Mouse (Mus musculus) frontal cortex, adult (tissue): ENCODE data around the gene Cped1.
"Not testable (repeated sequence)": the region's sequence is repeated elsewhere in the genome, so short reads cannot be mapped to it uniquely, and the experiment has no call there.

Experiments used
- ATAC-seq: cut with Nextera tagmentation; 2 replicates; pipeline ENCODE4 v1.9.2; 2017; ENCODE audit warnings: mild to moderate bottlenecking, moderate library complexity, mixed read lengths; ENCODE audit not compliant: low TSS enrichment

The Cped1 gene

DNA sequence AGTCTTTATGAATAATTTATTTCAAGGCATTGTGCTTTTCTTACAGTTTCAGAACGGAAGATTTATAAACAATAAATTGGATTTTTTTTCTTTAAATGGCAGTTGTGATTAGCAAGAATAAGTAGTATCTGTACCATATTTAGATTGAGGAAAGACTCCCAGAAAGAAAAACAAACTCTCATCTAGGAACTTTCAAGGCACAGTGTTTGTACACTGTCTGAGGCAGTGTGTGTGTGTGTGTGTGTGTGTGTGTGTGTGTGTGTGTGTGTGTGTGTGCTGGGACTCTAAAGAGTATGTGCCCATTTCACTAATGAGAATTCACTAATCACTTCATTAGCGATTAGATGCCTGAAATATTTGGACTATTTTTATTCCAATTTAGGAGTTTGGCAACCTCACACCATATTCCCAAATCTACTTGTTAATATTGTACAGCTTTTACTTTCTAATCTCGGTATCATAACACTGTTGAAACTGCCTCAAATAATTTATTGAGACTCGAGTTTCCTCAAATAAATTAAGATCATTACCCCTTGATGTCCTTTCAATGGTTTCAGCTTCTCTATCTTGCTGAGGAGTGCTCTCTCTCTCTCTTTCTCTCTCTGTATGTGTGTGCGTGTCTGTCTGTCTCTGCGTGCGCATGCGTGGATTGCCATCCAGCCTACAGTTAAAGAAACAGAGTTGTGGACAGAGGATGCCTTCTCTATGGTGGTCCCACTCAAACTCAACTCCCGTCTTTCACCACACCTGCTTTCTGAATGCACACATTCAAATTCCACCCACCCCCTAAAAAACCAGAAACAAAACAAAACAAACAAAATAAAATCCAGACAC lies 41.3 kb downstream of the Cped1 start:
- no peak for ATAC-seq

DNA sequence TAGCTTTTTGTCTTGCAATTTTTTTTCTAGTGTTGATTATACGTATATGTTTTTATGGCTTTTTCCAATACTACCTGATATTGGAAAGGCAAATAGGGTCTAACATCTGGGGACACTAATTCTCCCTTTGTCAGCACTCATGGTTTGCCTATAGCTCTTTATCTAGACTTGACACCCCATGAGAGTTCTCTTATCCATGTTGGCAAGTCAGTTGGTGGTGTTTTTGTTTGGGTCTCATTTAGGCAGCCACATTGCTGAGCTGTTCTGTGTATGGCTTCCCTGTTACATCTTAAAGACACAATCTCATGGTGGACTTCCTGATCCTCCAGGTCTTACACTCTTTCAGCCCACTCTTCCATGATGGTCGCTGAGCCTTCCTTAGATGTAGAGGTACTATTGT lies 42.1 kb downstream of the Cped1 start:
- no peak for ATAC-seq

DNA sequence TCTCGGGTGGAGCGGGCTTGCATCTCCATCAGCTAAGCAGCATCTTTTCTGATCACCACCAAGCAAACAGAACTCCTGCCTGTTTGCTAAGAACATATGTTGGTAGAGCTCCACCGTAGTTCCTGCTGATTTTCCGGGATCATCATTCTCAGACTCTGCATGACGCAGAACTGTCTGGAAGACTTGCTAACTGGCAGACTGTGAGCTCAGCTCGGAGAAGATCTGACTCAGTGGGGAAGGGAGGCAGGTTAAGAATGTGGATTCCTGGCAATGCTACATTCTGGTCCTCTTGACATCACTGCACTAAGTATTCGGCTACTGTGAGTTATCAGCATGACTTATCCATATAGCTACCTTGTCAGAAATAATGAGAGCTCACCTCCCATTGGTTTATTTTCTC lies 44.7 kb downstream of the Cped1 start:
- ATAC-seq, result peak; percentile 77

DNA sequence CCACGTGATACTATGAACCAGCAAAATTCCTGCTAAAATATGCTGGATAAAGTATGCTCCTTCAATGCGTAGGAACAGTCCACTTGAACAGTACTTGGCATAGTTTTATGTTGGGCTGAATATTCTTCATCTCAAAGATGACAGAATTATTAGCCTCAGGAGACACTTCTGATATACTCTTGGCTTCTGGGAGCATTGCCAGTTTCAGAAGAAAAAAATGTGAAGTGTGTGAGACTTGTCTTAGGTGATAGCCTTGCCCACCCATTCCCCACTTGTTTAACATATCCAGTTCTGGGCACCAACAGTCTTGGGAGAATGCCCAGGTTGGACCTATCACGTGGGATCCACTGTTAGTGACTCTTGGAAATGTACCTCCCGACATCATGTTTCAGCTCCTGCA lies 47.5 kb downstream of the Cped1 start:
- ATAC-seq, result no peak

DNA sequence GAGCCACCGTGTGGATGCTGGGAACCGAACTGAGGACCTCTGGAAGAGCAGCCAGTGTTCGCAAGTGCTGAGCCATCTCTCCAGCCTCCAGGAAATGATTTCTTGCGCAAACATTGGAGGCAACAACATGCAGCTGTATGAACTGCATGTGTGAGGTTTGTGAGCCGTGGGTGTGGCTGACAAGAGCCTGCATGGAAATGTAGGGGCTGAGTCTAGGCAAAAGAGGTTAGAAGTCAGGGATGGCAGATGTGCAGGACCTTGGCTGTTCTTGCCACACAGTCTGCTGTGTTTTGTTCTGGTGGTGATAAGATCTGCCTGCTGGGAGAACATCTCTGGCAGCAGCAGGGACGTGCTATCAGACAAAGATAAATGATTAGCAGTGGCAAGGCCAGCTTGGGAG lies 49.7 kb downstream of the Cped1 start:
- no peak for ATAC-seq

DNA sequence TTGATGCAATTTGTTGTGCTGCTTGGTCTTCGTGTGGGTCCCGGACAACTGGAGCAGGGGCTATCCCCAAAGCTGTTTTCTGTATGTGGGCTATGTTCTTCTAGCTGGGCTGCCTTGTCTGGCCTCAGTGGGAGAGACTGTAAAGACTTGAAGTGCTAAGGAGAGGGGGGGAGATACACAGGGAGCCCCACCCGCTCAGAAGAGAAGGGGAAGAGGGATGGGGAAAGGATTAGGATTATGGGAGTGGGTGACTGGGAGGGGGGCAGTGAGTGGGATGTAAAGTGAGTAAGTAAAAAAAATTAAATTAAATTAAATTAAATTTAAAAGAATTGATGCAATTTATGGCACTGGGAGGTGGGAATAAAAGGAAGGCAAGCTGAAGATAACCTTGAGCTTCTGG lies 50.2 kb downstream of the Cped1 start:
- ATAC-seq, result no peak

DNA sequence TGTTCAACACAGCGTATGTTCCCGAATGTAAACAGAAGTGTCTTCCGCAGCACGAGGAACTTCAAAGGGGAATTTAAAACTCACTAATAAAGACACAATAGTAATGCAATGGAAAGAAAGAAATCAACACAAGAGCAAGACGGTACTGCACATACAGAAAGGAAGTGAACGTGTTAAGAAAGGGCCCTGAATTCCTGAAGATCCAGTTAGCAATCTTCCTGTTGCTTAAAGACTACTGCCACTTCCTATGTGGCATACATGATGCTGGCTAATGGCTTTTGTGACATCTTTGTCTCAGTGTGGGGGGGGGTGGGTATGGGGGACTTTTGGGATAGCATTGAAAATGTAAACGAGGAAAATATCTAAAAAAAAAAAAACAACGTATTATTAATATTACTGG lies 50.7 kb downstream of the Cped1 start:
- ATAC-seq, result no peak

DNA sequence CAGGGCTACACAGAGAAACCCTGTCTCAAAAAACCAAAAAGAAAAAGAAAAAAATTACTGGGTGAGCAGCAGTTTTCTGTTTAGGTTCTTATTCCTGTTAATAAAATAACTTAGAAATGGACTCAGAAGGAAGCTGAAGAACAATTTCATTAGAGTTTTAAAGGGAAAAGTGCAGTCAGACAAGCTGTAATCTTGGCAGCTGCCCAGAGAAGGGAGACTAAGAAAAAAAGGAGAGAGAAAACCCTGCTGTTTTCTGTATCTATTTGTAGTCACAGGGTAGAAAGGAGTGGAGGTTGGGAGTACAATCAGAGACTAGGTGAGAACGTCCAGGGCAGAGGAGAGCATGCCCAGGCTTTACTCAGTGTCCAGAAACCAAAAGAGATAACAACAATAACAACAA lies 51.2 kb downstream of the Cped1 start:
- no peak for ATAC-seq

DNA sequence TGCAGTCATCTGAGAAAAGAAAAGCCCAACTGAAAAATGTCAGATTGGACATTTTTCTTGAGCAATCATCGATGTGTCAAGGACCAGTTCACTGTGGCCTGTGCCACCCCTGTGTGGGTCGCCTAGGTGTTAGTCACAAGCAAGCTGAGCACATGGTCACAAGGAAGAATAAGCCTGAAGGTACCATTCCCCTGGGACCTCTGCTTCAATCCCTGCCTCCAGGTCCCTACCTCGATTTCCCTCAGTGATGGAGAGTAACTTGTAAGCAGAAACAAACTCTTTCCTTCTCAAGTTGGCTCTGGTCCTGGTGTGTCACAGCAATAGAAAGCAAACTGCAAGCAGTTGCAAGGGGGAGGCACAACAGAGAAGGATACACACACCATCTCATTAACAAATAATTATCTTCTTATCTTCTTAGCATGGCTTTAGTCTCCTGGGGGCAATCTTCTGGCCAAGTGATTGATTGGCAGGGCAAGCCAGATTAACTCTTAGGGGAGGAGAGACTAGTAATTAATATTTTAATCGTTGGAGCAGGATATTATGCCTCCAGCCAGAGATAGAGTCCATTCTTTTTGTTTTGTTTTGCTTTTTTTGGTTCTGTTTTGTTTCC lies 51.8 kb downstream of the Cped1 start:
- ATAC-seq, result no peak

DNA sequence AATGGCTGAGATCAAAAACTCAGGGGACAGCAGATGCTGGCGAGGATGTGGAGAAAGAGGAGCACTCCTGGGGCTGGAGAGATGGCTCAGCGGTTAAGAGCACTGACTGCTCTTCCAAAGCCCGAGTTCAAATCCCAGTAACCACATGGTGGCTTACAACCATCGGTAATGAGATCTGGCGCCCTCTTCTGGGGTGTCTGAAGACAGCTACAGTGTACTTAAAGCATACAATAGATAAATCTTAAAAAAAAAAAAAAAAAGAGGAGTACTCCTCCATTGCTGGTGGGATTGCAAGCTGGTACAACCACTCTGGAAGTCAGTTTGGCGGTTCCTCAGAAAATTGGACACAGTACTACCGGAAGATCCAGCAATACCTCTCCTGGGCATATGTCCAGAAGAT lies 54.0 kb downstream of the Cped1 start:
- ATAC-seq, result not testable (repeated sequence)

DNA sequence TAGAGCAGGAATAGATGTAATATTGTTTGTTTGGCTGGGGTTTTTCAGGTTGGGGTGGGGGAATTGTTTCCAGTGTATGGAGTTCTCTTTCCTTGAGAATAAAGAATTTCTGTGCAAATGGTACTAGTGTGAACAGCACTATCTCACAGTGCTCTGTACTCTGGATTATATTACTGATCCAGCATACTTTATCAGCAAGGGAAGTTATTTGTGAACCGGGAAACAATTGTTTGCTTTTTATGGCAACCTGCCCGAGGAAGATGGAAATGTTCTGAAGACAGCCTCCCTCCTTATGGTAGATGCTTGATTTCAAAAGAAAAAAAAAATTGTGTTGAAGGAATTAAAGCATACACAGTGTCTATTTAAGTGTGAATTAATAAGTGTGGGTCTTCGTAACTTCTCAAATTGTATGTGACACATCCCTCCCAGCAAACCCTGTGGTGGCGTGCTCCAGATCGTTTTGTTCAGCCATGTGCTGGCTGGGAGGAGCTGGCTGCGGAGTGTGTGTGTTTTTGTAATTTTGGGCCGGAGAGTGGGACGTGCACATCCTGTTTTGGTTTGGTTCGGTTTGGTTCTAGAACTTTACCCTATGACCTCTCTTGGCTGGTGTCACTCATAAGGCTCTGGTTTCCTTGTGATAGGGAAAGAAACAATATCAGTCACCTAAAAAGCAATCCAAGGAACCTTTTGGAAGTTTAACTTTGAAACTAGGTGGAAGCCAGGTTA lies 59.3 kb downstream of the Cped1 start:
- no peak for ATAC-seq

DNA sequence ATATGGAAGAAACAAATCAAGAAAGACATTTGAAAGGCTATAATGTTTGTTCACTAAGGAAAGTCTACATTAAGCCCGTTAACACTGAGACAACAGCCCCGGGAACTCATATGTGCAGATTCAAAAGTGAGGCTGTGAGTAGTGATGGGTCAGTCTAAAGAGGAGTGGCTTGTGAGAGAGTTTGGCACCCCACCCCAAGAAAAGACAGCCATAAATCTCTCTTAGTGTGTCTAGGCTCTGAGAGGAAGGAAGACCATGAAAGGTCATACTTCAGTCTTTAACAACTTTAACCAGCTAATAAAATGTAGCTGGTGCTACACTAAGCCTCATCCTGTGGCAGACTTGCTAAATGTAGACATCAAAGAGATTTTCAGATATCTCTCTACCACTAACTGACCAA lies 61.4 kb downstream of the Cped1 start:
- ATAC-seq, result no peak

DNA sequence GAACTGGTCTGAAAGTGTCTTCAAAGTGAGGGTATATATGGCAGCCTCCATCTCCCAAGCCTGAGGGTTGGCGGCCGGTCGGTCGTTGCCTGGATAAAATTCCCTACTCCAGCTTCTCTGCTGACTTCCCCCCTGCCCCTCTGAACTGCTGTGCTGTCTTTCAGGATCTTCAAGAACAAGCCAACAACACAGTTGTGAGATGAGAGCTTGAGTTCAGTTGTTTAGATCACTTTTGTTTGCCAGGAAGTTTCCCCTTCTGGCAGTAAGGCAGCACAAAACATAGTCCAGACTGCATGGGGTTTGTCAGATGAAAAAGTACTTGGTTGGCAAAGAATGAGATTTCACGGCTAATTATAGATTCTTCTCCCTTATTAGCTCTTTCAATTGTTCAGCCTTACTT lies 63.4 kb downstream of the Cped1 start:
- ATAC-seq, result no peak

DNA sequence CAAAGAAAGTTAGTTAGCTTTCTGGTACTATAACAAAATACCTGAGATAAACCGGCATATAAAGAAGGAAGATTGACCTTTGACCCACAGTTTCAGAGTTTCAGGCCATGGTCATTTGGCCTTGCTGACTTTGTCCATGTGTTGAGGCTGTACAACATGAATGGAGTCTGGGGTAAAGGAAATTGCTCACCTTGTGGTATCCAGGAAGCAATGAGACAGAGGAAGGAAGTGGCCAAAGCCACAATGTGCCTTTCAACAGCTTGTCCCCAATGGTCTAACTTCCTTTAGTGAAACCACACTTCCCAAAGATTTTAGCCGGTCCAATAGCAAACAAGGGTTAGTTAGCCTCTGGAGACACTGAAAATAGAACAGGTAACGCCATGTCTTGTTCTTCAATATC lies 65.8 kb downstream of the Cped1 start:
- ATAC-seq, result no peak

DNA sequence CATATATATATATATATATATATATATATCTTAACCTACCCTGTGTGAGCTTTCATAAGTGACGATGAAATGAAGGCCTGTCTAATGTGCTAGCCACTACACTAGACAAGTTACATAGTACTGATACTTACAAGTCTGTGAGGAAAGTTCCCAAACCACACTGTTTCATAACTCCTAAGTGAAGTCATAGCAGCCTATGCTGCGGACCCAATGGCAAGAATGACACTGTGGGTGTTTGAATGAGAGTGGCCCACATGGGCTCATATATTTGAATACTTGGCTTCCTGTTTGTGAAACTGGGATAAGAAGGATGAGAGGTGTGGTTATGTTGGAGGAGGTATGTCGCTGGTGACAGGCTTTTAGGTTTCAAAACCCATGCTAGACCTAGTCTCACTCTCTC lies 67.3 kb downstream of the Cped1 start:
- ATAC-seq, result no peak

DNA sequence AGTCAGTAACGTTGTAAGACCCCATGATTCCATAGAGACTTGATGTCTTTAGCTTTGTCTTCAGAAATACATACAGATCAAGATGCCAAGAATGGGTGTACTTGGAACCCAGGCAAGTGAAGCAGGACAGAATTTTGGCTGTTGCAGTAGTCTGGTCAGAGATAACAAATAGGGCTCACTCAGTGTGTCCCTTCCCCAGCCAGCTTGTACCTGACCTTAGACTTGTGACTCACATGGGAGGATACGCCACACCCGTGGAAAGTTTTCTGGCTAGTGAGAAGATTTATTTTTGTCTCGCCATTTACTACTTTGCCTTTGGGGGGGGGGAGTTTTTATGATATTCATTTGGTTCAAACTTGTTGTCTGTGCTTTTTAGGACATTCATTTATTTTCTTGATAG lies 78.6 kb downstream of the Cped1 start:
- no peak for ATAC-seq

DNA sequence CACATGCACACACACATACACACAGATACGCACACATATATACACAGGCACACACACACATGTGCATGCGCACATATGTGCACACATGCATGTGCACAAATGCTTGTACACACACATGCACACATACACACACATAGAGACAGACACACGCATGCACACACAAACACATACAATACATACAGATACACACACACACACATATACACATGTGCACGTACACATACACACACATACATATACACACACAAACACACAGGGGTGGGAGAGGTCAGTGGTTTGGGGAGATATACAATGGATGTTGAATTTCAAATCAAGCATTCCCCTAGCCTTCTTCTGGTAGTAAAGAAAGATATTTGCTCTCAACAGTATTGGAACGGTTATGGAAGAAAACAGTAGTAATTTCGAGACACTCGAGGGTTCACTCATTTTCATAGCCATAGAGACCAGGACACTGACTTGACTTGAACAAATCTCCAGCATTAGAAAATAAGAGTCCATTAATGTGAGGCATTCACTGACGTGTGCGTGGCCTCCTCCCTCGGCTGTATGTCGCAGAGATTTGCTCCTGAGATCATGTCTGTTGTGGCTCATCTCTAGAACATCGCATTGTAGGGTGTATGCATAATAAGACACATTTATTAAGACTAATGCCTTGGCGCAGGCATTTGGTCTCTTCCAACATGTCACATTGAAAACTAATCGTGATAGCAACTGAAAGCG lies 85.0 kb downstream of the Cped1 start:
- peak; percentile 95 for ATAC-seq

DNA sequence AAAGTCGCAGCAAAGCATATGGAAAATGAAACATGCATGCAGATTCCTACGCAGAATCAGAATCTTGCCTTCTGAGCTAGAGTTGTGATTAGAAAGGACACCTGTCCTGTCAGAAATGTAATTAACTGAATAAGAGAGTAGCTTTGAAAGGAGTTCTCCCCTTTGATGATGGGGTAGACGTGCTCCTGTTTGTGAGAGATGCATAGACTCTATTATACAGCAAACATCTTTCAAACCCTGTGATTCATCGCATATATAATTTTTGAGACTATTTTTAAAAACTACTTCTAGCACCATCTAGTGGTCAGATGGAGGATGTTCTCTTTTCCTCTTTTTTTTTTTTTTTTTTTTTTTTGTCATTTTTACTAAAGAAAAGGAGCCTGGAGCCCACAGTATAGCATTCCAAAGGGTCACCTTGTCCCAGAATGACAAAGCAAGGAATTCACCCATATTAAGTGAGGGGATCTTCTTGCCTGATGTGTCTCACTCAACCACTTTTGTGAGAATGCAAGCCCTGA lies 85.7 kb downstream of the Cped1 start:
- ATAC-seq, result peak; percentile 92

DNA sequence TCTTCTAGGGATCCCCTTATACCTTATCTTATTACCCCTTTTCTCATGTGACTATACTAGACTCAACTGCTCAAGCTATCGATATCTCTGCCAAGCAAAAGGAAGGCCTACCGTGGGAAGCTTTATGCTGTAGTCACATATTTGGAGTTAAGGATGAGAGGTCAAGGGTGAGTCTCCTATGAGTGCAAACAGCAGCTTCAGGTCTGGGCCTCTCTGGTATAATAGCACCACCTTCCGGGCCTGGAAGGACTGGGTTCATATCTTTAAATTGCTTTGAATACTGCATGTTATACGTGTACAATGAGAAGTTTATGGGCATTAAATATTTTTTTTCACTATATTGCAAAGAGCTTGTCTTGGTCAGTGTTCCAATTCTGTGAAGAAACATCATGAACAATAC lies 87.0 kb downstream of the Cped1 start:
- ATAC-seq, result no peak

DNA sequence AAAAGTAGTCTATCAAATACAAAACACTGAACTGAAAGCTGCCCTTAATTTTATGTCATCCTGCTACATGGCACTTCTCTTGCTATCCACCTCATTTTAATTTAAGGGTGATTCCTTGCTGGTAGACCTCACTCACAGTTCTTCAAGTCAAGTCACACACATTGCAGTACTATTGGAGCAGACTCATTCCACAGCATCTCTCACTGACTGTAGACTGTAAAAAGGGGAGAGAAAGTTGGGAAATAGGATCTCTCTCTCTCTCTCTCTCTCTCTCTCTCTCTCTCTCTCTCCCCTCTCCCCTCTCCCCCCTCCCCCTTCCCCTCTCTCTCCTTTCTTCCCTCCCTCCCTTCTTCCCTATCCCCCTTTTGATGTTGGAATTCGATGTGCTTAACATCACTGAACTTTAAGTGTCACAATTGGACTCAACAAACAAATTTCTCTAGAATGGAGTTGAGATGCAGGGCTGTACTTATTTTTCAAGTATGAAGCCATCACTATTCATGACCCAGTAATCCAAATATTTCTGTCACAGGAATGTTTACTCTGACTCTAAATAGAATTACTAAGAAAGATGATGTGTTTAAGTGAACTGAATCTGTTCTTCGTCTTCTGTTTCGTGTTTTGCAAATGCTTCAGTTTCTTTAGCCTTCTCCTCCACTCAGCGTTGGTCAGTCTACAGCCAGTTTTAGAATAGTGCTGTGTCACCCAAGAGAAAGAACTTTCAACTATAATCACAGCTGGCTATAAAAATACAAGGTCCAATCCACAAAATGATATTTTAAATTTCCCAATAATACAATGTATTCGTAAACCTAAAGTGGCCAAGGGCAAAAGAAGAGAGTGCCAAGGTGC lies 88.7 kb downstream of the Cped1 start:
- ATAC-seq, result no peak

DNA sequence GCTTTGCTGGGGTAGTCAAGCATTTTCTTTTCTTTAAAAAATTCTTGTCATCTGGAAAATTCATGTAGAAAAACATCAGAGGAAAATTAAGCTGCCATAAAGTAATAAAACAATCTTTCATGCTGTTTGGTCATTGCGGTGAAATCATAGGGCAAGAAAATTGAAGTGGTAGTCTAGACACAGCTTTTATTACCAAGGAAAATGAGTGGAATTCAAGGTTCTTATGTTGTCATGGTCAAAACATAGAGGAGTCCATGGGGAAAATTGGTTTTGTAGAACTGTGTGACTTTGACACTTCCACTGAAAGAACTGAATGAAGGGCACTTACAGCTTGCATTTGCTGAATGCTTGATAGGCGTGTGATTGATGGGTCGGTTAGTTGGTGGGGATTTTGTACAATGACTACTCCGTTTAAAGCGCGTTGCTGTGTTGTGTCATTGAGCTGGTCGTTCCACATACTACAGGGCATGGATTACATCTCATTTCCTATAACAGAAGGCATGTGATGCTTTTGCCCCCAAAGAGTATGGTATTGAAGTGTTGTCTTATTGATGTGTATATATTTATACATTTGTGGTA lies 93.1 kb downstream of the Cped1 start:
- ATAC-seq, result no peak
